Mouse (Mus musculus) CD4-positive, CD25-positive, alpha-beta regulatory T cell, adult 2 months (primary cell): ENCODE data around the gene Gm42420.

ENCODE experiments used
- DNase-seq: peaks from one replicate; pipeline ENCODE4 v3.0.0-alpha.2; 2012; ENCODE audit warnings: low read depth, low spot score

Gene Gm42420

DNA sequence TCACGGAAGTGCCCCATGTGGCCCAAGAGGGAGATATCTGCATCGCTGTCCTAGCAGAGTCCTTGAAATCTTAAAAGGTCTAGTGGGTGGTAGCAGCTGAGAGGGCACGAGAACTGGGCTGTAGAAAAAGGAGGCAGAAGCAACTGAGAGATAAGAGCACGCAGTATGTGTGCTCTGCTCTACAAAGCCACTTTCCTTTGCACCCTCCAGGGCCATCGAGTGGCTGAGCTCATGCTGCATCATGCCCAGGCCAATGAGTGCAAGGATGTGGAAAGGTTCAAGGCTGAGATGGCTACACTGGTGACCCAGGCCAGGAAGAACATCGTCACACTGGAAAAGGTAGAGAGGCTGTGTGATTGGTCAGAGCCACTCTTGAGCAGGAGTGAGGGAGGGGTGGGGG, at the start of gene Gm42420:
Gm42420 (plus strand) TSS at position 237 of the 400 bp plus-strand sequence.
- no peak for DNase-seq

DNA sequence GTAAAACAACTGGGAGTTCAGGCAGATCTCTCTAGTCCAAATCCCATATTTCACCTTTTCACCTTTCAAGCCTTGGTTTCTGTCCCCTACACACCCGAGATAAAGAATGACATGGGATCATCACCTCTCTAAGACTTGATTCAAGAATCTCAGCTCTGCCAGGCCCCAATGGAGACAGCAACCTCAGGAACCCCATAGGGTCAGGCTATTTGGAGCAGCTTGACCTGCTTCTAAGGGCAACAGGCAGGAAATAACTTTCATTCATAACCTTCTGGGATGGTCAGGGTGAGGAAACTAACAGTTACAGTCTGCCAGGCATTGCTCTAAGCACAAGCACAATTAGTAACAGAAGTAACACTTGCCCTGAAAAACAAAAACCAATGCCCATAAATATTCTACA, 48.9 kb upstream of the Gm42420 start:
- no peak for DNase-seq

DNA sequence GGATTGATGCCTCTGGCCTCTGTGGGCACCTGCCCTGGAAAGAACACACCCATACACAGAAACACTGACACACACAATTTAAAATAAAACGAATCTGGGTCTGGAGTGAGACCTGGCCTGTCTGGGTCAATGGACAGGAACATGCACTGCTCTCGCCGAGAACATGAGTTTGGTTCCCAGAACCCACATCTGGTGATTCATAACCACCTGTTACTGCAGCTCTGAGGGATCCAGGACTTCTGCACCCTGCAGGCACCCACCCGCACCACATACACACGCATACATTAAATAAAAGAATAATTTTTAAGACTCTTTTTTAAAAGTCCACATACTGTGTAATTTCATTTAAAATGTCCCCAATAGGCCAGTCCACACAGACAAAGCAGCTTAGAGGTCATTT, 48.3 kb upstream of the Gm42420 start:
- DNase-seq = no peak

DNA sequence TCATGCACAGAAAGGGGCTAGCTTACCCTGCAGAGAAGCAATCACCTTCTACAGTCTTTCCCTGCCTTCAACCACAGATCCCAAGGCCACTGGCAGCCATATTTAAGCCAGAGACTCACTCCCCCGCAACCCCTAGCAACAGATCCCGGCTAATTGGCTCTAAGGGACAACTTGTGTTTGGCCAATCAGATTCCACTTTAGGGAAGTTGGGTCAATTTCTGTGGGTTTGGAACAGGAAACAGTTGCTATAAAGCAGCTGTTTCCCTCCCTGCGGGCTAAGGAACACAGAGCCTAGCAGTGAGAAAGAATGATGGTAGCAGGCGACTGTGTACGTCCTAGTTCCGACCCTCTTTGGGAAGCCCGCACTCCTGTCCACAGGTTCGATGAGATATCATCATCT, 47.3 kb upstream of the Gm42420 start:
- no peak for DNase-seq

DNA sequence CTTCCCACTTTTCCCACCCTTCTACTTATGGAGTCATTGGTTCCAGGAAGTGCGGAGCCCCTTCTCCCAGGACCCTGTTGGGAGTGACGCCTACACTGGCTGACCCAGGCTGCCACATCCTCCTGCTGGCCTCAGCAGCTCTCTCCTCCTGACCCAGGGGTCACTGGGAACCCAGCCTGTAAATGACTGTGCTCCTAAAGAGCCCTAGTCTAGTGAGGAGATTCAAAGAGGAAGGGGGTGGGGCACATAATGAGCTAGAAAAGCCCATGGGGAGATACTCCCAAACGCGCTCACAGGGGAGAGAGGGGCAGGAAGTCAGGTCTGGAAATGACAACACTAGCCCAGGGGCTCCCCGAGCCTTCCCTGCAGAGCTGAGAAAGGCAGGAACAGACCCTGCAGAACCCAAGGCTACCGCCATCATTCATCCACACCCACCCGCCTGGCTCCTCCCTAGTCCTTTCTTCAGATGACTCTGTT, 45.8 kb upstream of the Gm42420 start:
- DNase-seq = peak; percentile 25

DNA sequence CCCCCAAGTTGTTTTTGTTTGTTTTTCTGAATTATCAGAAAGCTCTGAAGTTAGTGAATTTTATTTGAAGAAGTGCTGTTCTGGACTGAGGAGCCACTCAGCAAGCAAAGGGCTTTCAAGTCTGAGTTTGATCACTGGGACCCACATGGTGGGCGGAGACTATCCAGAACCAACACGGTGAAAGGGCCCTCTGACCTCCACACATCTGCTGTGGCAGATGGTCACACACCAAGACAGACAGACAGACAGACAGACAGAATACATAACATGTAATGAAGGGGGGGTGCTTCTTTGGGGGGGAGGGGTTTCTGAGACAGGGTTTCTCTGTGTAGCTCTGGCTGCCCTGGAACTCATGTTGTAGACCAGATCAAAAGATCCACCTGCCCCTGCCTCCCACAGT, 45.0 kb upstream of the Gm42420 start:
- DNase-seq = no peak

DNA sequence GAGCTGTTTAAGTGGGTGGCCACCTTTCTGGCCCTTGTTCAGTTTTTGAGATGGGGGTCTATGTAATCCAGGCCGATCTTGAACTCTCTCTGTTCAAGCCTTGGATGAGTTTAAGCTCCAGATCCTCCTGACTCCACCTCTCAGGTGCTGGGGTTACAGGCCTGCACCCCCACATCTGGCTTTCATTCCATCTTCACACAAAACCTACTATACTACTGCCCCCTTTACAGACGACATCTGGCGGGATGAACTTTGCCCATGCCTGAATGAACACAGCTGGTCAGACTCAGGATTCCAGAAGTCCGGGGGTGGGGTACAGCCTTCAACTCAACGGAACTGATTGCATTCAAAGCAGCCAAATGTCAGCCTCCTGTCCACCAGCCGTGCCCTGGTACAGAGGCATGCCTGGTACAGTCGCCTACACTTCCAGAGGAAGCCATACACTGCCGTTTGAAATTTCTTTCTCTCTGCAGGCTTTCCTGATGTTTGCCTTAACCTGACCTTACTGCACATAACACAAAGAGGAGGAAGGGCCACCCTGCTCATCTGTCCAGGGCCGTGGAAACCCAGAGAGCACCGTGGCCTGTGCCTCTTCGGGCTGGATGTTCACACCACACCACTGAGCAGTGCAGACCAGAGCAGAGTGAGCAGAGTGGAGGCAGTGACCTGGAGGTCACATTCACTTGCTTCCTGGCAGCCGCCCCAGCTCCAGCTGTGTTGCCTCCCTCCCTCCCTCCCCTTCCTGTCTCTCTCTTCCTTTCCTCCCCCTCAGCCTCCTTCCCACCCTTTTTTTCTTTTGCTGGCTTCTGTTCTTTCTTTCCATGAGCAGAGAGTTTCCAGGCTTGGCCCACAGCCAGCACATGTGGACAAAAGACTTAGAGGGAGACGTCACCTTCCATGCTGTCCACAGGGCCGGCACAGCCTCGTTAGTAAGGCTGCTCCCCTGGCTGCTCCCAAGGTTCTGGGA, 42.6 kb upstream of the Gm42420 start:
- no peak for DNase-seq

DNA sequence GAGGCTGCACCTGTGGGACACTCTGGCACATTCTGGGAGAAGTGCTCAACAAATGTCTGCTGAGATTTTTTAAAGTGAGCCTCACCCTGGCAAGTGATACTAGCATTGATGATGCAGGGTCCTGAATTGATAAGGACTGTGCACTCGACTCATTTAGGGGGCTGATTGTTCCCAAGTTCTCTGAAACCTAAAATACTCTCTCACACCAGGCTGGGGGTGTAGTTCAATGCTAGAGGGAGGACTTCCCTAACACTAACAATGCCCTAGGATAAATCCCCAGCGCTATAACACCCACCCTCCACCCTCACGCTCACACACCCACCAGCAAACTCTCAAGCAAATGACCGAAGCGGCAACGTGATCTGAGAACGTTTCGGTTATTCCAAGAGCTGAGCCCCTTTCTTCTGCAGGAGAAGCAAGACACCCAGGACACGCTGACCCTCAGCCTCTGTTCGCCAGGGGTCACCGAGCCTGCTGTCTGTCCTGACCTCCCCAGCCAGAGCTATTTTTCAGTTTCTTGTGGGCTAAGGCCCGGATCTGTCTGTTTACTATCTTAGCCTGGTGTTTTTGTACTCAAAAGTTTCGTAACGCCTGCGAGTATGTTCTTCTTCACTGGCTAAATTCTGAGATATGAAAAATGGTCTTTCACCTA, 41.7 kb upstream of the Gm42420 start:
- no peak for DNase-seq

DNA sequence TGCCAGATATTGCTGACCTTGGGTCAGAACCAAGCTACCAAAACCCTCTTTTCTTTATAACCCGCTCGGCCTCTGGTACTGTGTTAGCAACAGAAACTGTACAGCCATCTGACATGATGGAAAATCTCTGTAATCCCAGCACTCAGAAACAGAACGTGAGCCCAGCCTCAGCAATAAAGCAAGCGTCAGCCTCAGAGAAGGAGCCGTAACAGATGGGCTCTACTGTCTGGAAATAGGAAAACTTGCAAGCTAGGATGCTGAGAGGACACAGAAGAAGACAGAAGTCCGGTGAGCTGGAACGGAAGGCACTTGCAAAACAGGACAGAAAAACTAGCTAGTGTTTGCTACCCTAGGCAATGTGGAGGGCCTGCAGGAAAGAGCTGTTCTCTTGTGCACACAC, 40.1 kb upstream of the Gm42420 start:
- no peak for DNase-seq

DNA sequence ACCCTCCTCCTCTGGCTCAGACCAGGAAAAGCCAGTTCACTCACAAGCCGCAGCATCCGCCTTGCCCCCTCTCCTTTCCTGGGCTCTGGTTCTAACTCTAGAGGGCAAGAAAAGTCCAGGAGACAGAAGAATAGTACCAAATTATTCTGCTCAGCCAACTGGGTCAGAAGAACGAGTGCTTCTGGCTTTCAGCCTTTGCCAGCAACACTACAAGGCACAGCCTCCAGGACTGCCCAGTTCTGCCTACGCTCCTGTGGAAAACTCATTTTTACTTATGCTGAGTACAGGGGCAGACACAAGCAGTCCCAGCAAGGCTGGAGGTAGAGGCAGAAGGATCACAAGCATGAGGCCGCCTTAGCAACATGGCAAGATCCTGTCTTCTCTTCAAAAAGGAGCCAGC, 37.5 kb upstream of the Gm42420 start:
- no peak for DNase-seq

DNA sequence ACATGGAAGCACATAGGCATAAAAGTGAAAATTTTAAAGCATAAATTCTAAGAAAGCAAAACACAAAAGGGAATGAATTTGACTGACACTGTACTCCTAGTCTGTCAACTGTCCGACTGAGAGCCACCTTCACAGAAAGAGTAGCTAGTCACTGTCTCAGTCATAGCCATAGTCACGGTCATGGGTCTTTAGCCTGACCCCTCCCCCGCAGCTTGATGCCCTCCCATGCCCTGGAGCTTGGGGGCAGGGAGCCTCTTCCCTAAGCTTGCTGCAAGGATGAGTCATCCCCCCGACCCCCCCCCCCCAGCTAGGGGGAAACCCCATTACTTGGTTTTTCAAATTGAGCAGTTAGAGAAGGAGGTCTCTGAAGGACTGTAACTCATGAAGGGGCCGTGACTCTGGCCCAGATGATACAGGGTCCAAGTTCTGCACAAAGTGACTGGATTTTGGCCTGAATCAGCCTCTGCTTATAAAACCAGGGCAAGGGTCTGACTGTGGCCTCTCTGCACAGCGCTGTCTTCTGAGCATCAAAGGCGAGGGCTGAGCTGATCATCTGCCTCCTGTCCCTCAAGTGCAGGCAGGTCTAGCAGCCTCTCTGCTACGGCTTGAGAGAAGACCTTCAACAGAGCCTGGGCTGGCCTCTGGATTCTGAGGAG, 33.4 kb upstream of the Gm42420 start:
- DNase-seq = peak; percentile 20

DNA sequence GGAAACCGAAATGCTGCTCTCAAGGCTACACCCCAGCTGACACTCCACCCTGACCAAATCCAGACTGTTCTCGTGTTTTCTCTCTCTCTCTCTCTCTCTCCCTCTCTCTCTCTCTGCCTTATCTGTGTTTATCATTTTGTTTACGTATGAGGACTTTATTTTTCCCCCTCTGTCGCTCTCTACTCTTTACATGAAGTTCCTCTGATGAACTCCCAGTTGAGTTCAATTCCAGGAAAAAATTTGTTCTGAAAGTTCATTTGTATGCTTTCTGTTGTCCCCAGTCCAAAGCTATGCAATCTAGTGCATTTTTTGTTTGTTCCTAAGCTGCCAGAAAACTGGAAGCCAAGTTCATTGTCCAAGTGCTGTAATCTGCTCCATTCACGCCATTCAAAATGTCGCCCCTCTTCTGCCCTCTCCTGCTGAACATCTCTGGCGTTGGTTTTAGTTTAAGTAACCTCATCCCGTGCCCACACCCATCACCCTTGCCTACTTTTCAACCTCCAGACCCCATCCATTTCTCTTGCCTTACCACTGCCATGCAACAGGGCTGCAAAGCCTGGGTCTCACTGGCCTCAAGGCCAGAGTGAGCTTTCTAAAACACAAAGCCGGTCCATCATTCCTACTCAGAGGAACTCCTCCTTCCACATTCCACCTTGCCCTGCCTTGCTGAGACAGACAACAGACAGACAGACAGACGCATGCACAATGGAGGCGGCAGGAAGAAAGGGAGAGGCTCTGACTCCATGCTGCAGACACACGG, 30.5 kb upstream of the Gm42420 start:
- DNase-seq = no peak

DNA sequence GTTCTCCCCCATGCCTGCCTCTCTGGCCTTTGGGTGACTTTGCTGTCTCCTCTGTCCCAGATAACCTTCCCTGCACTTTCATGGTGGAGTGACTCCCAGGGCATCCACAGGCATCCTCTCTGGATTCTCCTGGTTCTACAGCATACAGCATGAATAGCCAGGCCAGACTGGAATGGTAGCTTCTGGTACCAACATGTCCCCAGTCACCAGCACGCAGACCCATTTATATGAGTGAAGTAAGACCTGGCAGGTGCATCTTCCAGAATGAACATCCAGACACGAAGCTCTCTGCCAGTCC, 30.0 kb upstream of the Gm42420 start:
- no peak for DNase-seq

DNA sequence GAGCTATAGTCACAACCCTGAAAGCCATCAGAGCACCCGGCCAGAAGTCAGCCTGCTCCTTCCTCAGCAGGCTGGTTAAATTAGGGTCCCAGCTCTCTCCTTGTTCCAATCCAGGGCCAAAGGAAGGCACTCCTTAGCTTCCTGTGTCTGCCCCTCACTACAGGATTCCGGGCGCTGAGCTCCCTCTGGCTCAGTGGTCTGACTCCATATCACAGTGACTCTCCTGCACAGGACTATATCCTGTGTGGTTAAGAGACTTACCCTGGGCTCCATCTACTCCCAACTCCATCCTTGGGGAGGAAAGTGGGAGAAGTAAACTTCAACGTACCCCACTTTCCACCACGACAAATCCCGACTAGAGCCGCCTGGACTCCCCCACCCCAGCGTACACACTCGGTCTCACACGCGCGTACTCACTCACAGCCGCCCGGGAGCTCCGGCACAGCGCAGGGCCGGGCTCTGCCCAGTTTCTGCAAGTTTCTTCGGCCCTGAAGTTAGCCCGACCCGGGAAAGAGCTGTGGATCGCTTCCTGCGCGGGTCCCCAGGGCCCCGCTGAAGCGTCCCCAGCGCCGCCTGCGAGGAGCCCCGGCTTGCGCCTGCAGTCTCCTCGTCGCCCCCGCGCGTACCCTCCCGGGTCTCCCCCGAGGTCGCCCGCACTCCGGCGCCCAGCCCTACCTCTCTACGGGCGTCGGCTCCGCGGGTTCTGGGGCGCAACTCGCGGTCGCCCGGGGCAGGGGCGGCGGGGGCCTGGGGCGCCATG, 28.5 kb upstream of the Gm42420 start:
- DNase-seq = peak; percentile 9

DNA sequence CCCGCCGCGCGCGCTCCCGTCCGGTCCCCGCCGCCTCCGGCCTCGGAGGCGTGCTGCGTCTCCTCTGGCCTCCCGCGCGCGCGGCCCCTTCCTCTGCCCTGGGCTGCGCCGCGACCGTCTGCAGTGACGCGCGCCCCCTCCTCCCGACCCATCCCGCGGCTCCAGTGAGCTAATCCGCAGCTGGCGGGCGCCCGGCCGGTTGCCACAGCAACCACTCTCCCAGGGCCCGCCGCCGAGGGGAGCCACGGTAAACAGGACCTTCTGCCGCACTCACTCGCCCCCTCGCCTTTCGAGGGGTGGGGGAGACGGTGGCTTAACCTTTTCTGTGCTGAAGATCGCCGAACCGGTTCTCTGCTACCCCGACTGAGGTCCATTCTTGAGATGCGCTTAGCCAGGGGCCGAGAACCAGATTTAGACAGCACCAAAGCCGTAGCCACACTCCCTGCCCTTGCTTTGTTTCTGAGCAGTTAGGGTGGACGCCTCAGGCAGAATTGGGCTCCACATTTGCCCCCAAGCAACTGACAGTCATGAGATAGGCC, 27.8 kb upstream of the Gm42420 start, which contains the start of gene Dennd2a:
Dennd2a (minus strand) TSS at position 145 of the 539 bp plus-strand sequence.
- peak; percentile 17 for DNase-seq

DNA sequence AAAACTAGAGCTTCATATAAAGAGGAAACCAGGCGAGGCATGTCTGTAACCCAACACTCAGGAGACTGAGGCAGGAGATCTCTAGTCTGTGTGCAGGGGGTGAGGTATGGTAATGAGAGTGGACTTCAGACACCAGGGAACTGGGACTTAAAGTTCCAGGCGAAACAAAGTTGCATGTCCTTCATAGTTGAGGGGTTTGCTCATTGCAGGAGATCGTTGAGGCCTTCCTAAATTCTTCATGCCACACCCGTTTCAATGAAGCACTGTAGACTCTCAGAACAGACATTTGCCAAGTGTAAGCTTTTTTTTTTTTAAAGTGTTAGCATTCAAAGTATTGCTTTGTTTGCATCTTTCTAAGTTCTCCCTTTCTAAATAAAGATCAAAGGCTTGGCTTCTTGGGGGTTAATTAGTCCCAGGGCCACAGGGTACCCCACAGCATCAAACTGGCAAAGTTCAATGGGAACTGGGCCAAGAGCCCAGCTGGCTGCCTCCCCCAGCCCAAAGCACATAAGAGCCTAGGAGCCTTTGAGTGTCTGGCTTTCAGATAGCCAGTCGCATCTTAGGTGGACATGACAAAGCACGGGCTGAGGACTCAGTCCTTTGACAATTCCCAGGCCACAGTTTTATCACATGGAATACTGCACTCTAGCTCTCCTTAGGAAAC, 26.1 kb upstream of the Gm42420 start:
- no peak for DNase-seq

DNA sequence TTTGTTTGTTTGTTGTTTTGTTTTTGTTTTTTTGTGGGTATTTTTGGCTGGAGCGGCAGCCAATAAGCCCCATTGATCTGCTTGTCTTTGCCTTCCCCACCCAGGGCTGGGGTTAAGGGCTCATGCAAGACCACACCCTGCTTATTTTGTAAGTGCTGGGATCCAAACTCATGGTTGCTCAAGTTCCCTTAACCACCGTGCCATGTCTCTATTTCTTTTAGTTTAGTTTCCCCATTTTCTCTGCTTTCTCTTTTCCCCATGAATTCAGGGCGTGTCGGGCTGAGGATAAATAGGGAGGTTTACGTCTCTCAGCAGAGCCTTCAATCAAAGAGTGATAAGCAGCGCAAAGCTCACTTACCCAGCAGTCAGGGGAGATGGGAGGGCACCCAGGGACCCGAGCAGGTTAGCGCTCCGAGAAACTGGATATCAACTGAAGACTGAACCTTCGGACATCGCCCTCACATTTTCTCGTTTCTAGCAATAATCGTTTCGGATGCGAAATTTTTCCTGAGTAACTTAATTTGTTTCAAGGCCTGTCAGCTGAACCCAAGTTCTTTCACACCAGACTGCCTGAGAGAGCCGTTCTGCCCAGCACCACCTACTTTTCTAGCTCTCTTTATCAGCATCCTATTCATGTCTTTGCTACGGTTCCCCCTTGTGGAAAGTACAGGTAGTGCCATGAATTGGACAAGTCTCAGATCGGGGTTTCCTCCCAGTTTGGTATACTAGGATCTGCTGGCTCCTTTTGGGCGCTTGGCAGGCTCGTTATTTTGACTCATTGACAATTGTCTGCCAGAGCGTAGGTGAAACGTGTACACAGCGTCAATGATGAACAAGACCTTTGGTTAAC, 23.2 kb upstream of the Gm42420 start:
- peak; percentile 89 for DNase-seq

DNA sequence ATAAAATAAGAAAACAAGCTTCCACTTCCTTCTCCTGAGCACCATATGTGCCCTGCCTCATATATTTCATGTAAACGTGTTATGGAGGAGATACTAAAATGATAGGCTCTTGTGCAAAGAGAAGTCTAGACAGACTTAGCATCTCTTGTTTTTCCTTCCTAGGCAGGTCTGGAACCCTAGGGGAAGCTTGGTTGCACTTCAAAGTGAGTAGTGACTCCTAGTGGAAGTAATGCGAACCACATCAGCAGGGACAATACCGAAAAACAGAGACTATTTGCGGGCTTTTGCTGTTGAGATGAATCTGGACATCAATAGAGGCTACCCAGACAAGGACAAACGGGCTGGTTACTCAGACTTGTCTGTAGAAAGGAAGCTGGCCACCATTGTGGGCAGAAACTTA, 18.0 kb upstream of the Gm42420 start:
- DNase-seq = peak; percentile 73

DNA sequence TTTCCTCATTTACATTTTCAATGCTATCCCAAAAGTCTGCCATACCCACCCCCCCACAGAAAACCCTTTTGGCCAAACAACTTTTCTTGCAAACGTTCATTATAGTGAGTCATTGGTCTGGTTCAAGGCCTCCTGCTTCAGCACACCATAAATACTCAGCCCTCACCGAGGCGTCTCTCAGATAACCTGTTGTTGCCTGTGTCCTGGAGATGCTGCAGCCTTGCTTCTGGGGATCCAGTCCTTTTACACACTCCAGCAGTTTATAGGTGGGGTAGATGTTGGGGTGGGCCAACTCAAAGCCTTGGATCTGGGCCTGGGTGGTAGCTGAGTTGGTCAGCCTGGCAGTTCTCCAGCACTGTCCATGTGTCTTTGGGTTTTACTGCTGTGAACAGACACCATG, 15.1 kb upstream of the Gm42420 start:
- no peak for DNase-seq
